Mouse (Mus musculus) right cerebral cortex, adult 18-20 months (tissue): ENCODE results near the gene Dhx32.

Experiments
- DNase-seq: peaks from one replicate; pipeline ENCODE4 v3.0.0; 2022; ENCODE audit warnings: mixed read lengths

Gene Dhx32

GRCm38 (mm10) chr7:133768517-133768916 is 14.0 kb downstream of the Dhx32 start:
- peak; percentile 37 for DNase-seq

GRCm38 (mm10) chr7:133768027-133768426 is 14.5 kb downstream of the Dhx32 start:
- no peak for DNase-seq

- DNase-seq, result peak; percentile 63
Observed at GRCm38 (mm10) chr7:133765849-133766243, 16.7 kb downstream of the Dhx32 start.

- DNase-seq, result no peak
Observed at GRCm38 (mm10) chr7:133765240-133765848, 17.2 kb downstream of the Dhx32 start.

- DNase-seq, result no peak
Observed at GRCm38 (mm10) chr7:133764425-133764824, 18.1 kb downstream of the Dhx32 start.

GRCm38 (mm10) chr7:133762696-133763095 is 19.8 kb downstream of the Dhx32 start:
- DNase-seq, result no peak

- peak; percentile 42 for DNase-seq
Observed at GRCm38 (mm10) chr7:133759611-133760353, 22.7 kb downstream of the Dhx32 start.

- no peak for DNase-seq
Observed at GRCm38 (mm10) chr7:133758716-133759115, 23.8 kb downstream of the Dhx32 start.

GRCm38 (mm10) chr7:133757961-133758455 is 24.5 kb downstream of the Dhx32 start:
- DNase-seq, result no peak

- DNase-seq, result no peak
Observed at GRCm38 (mm10) chr7:133751163-133751562, 31.4 kb downstream of the Dhx32 start.

GRCm38 (mm10) chr7:133750666-133751065 is 31.9 kb downstream of the Dhx32 start:
- DNase-seq, result no peak

- no peak for DNase-seq
Observed at GRCm38 (mm10) chr7:133748753-133749152, 33.8 kb downstream of the Dhx32 start.

GRCm38 (mm10) chr7:133747372-133747771 is 35.2 kb downstream of the Dhx32 start:
- no peak for DNase-seq

- DNase-seq, result no peak
Observed at GRCm38 (mm10) chr7:133744701-133745100, 37.8 kb downstream of the Dhx32 start.

- DNase-seq, result no peak
Observed at GRCm38 (mm10) chr7:133744209-133744608, 38.3 kb downstream of the Dhx32 start.

- no peak for DNase-seq
Observed at GRCm38 (mm10) chr7:133743611-133744010, 38.9 kb downstream of the Dhx32 start.

- DNase-seq, result no peak
Observed at GRCm38 (mm10) chr7:133742530-133743325, 39.8 kb downstream of the Dhx32 start.

- no peak for DNase-seq
Observed at GRCm38 (mm10) chr7:133740558-133740957, 42.0 kb downstream of the Dhx32 start.

- DNase-seq, result peak; percentile 34
Observed at GRCm38 (mm10) chr7:133731971-133732645, 50.4 kb downstream of the Dhx32 start.

- no peak for DNase-seq
Observed at GRCm38 (mm10) chr7:133730324-133731191, 52.0 kb downstream of the Dhx32 start.

GRCm38 (mm10) chr7:133729351-133729750 is 53.2 kb downstream of the Dhx32 start:
- DNase-seq, result no peak

- DNase-seq, result no peak
Observed at GRCm38 (mm10) chr7:133727027-133727426, 55.5 kb downstream of the Dhx32 start.
